Mouse (Mus musculus) neural tube, embryonic 11.5 days (tissue): ENCODE data around the gene Pde11a. TPM values are rescaled to one million over a fixed set of nuclear protein-coding genes. Genes with fewer than 3 reads are reported as not detected.

Experiments
- ATAC-seq: fragments of 200-750 bp; cut with Nextera tagmentation; 2 replicates; pipeline ENCODE4 v1.8.0; 2017; ENCODE audit warnings: moderate number of reproducible peaks, mild to moderate bottlenecking, moderate TSS enrichment, moderate library complexity; ENCODE audit not compliant: insufficient read depth, low FRiP score, low TSS enrichment
- DNase-seq: peaks from one replicate; pipeline ENCODE4 v3.0.0-alpha.2; 2015; ENCODE audit warnings: low spot score
- H3K27ac ChIP-seq: fragments of 300-500 bp; sonication (generic); 2 replicates; pipeline ENCODE4 v1.5.1; 2014; ENCODE audit warnings: low read depth, mild to moderate bottlenecking, low read length
- H3K27me3 ChIP-seq: fragments of 300-500 bp; sonication (generic); 2 replicates; pipeline ENCODE4 v1.6.1; 2014; ENCODE audit warnings: mild to moderate bottlenecking, low read length, mixed read lengths; ENCODE audit not compliant: control insufficient read depth, insufficient read depth
- H3K36me3 ChIP-seq: fragments of 300-500 bp; sonication (generic); 2 replicates; pipeline ENCODE4 v1.6.1; 2014; ENCODE audit warnings: mild to moderate bottlenecking, low read length, moderate library complexity, mixed read lengths; ENCODE audit not compliant: control insufficient read depth, insufficient read depth
- H3K4me1 ChIP-seq: fragments of 300-500 bp; sonication (generic); 2 replicates; pipeline ENCODE4 v1.6.1; 2014; ENCODE audit warnings: low read length, mixed read lengths; ENCODE audit not compliant: control insufficient read depth, insufficient read depth
- H3K4me2 ChIP-seq: fragments of 300-500 bp; sonication (generic); 2 replicates; pipeline ENCODE4 v1.6.1; 2014; ENCODE audit warnings: low read depth, mild to moderate bottlenecking, moderate library complexity
- H3K4me3 ChIP-seq: fragments of 300-500 bp; sonication (generic); 2 replicates; pipeline ENCODE4 v1.5.1; 2014; ENCODE audit warnings: low read depth, low read length
- H3K9ac ChIP-seq: fragments of 300-500 bp; sonication (generic); 2 replicates; pipeline ENCODE4 v1.6.1; 2014; ENCODE audit warnings: mild to moderate bottlenecking, low read length
- H3K9me3 ChIP-seq: fragments of 300-500 bp; sonication (generic); 2 replicates; pipeline ENCODE4 v1.6.1; 2016; ENCODE audit warnings: low read length; ENCODE audit not compliant: control insufficient read depth
- WGBS: fragments of 180-500 bp; shearing (Covaris S2); extraction: QIAGEN DNeasy Blood & Tissue Kit; methylation state at CpG from one replicate; pipeline ENCODE4 v1.1.7; 2014; 5-methylcytosine and 5-hydroxymethylcytosine counted together
- polyA plus RNA-seq: library from polyadenylated mRNA; unstranded; fragments of >200 nt; fragmentation: Nextera tagmentation; extraction: Ambion mirVana; gene quantifications from 2 replicates; pipeline ENCODE4 v1.2.1, GENCODE M21; 2014

The Pde11a gene
- polyA plus RNA-seq, 1 experiment from 2014 or later, result 0.49 TPM

GRCm38 (mm10) chr2:76332161-76332805 lies 6.3 kb downstream of the Pde11a start:
- Histone ChIP-seq H3K4me2 (no peak overlapping the region), H3K27ac (no peak overlapping the region), H3K4me1 (no peaks in the 10 kb centered on the region), H3K4me3 (no peak overlapping the region), H3K36me3 (no peaks in the 10 kb centered on the region), H3K9ac (no peak overlapping the region), H3K27me3 (no peaks in the 10 kb centered on the region), H3K9me3 (no peaks in the 10 kb centered on the region)
- DNase-seq, result no peak
- WGBS, result 81% methylated on average over 11 of the region's 11 CpGs
- no peak for ATAC-seq

- no peaks in the 10 kb centered on the region for H3K9me3 ChIP-seq
- H3K36me3 ChIP-seq, result no peaks in the 10 kb centered on the region
- H3K4me3 ChIP-seq, result no peak overlapping the region
- 92% methylated on average over 5 of the region's 5 CpGs for WGBS
- H3K27me3 ChIP-seq, result no peaks in the 10 kb centered on the region
- no peak overlapping the region for H3K9ac ChIP-seq
- no peak overlapping the region for H3K27ac ChIP-seq
- no peaks in the 10 kb centered on the region for H3K4me1 ChIP-seq
- no peak for ATAC-seq
- H3K4me2 ChIP-seq, result no peak overlapping the region
- no peak for DNase-seq
These were observed 8.5 kb downstream of the Pde11a start for GRCm38 (mm10) chr2:76330081-76330480.

GRCm38 (mm10) chr2:76326161-76326560 lies 12.4 kb downstream of the Pde11a start:
- Histone ChIP-seq H3K4me3 (no peak overlapping the region), H3K36me3 (no peaks in the 10 kb centered on the region), H3K9ac (no peak overlapping the region), H3K4me2 (no peak overlapping the region), H3K4me1 (no peaks in the 10 kb centered on the region), H3K9me3 (no peaks in the 10 kb centered on the region), H3K27ac (no peak overlapping the region), H3K27me3 (no peaks in the 10 kb centered on the region)
- DNase-seq (no peak), ATAC-seq (no peak)
- 89% methylated on average over 3 of the region's 3 CpGs for WGBS

GRCm38 (mm10) chr2:76324463-76324862 lies 14.1 kb downstream of the Pde11a start:
- ATAC-seq, result no peak
- no peak for DNase-seq

GRCm38 (mm10) chr2:76323185-76323875 lies 15.2 kb downstream of the Pde11a start:
- Histone ChIP-seq H3K27me3 (no peaks in the 10 kb centered on the region), H3K36me3 (no peaks in the 10 kb centered on the region), H3K4me1 (no peaks in the 10 kb centered on the region), H3K9me3 (no peaks in the 10 kb centered on the region), H3K27ac (no peak overlapping the region), H3K4me3 (no peak overlapping the region), H3K4me2 (no peak overlapping the region), H3K9ac (no peak overlapping the region)
- DNase-seq (no peak), ATAC-seq (no peak)
- 90% methylated on average over 21 of the region's 21 CpGs for WGBS

More at GRCm38 (mm10) chr2:76324463-76324862, 14.1 kb downstream of the Pde11a start:
- H3K4me1 ChIP-seq, result no peaks in the 10 kb centered on the region
- no peaks in the 10 kb centered on the region for H3K27me3 ChIP-seq
- H3K9ac ChIP-seq, result no peak overlapping the region
- 88% methylated on average over 5 of the region's 5 CpGs for WGBS
- no peak overlapping the region for H3K4me2 ChIP-seq
- H3K4me3 ChIP-seq, result no peak overlapping the region
- H3K27ac ChIP-seq, result no peak overlapping the region
- no peaks in the 10 kb centered on the region for H3K36me3 ChIP-seq
- H3K9me3 ChIP-seq, result no peaks in the 10 kb centered on the region

- H3K27ac ChIP-seq, result no peak overlapping the region
- WGBS, result 88% methylated on average over 6 of the region's 6 CpGs
- no peak overlapping the region for H3K9ac ChIP-seq
- no peaks in the 10 kb centered on the region for H3K27me3 ChIP-seq
- H3K9me3 ChIP-seq, result no peaks in the 10 kb centered on the region
- H3K4me2 ChIP-seq, result no peak overlapping the region
- H3K4me3 ChIP-seq, result no peak overlapping the region
- no peaks in the 10 kb centered on the region for H3K4me1 ChIP-seq
- ATAC-seq (no peak), DNase-seq (no peak)
- H3K36me3 ChIP-seq, result no peaks in the 10 kb centered on the region
These were observed 18.2 kb downstream of the Pde11a start for GRCm38 (mm10) chr2:76320336-76320735.

- ATAC-seq, result no peak
These were observed 19.3 kb downstream of the Pde11a start for GRCm38 (mm10) chr2:76319231-76319630.

GRCm38 (mm10) chr2:76287671-76288070 lies 50.9 kb downstream of the Pde11a start:
- H3K9me3 ChIP-seq, result no peaks in the 10 kb centered on the region
- H3K4me2 ChIP-seq, result no peak overlapping the region
- ATAC-seq (no peak), DNase-seq (no peak)
- H3K36me3 ChIP-seq, result no peaks in the 10 kb centered on the region
- no peak overlapping the region for H3K4me3 ChIP-seq
- H3K4me1 ChIP-seq, result no peaks in the 10 kb centered on the region
- H3K9ac ChIP-seq, result no peak overlapping the region
- no peaks in the 10 kb centered on the region for H3K27me3 ChIP-seq
- WGBS, result 84% methylated on average over 3 of the region's 3 CpGs
- no peak overlapping the region for H3K27ac ChIP-seq

More at GRCm38 (mm10) chr2:76319231-76319630, 19.3 kb downstream of the Pde11a start:
- no peak overlapping the region for H3K9ac ChIP-seq
- no peak overlapping the region for H3K4me3 ChIP-seq
- H3K9me3 ChIP-seq, result no peaks in the 10 kb centered on the region
- DNase-seq, result no peak
- H3K36me3 ChIP-seq, result no peaks in the 10 kb centered on the region
- H3K27me3 ChIP-seq, result no peaks in the 10 kb centered on the region
- no peak overlapping the region for H3K4me2 ChIP-seq
- H3K4me1 ChIP-seq, result no peaks in the 10 kb centered on the region
- no peak overlapping the region for H3K27ac ChIP-seq
- WGBS, result 91% methylated on average over 6 of the region's 6 CpGs

- Histone ChIP-seq H3K4me2 (no peak overlapping the region), H3K4me1 (no peaks in the 10 kb centered on the region), H3K9ac (no peak overlapping the region), H3K27me3 (no peaks in the 10 kb centered on the region), H3K36me3 (no peaks in the 10 kb centered on the region), H3K27ac (no peak overlapping the region), H3K4me3 (no peak overlapping the region), H3K9me3 (no peaks in the 10 kb centered on the region)
- ATAC-seq (no peak), DNase-seq (no peak)
- 86% methylated on average over 4 of the region's 4 CpGs for WGBS
These were observed 52.3 kb downstream of the Pde11a start for GRCm38 (mm10) chr2:76286288-76286740.
